Mouse (Mus musculus): ENCODE measurements around the gene Bag6. TPM values are rescaled to one million over a fixed set of nuclear protein-coding genes. Genes with fewer than 3 reads are reported as not detected.

The Bag6 gene
- polyA plus RNA-seq, 1 experiment from 2014 or later, result 75.0 TPM

DNA sequence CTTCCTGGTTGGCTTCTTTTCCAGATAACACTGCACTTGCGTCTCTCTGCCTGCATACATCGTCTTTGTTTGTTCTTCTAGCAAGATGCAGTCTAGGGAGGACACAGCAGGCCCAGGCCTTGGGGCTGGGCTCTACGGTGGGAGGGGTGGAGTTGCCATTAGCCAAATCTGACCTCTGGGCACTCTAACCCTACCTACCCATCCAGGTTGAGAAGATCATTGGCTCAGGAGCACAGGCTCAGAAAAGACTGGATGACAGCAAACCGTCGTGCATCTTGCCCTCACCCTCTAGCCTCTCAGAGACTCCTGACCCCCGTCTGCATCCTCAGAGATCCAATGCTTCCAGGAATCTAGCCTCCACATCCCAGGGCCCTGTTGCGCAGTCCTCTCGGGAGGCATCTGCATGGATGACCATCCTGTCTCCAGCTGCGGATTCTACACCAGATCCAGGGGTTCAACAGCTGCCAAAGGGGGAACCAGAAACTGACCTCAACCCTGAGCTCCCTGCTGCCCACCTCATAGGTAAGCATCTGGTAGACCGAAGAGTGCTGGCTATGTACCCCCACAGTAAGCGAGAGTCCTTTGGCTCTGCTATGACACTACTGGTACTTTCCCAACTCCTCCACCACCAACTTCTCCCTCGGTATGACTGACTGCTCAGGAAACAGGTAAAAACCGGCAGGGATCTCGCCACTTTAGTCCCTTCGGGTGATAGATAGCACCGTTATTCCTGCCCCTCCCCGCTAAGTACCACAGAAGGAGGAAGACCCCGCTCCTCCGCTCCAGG lies 60.1 kb downstream of the Bag6 start:
- peaks cover 52% of the 10 kb centered on the region for H3K27me3 ChIP-seq
- peak; percentile 40; the same call in 1 of the 2 replicates for ATAC-seq (ENCODE audit: low read depth)
- no peak overlapping the region for H3K27ac ChIP-seq (replicated peaks)
- peak overlapping the region; percentile 60 for H3K9ac ChIP-seq
- H3K9me3 ChIP-seq, result no peaks in the 10 kb centered on the region
- H3K4me2 ChIP-seq, result peak overlapping the region; percentile 67
- peaks cover 19% of the 10 kb centered on the region for H3K4me1 ChIP-seq (replicated peaks)
- H3K36me3 ChIP-seq, result no peaks in the 10 kb centered on the region
- peak overlapping the region; percentile 37 for H3K4me3 ChIP-seq
- 44% methylated on average over 19 of the region's 19 CpGs for WGBS

DNA sequence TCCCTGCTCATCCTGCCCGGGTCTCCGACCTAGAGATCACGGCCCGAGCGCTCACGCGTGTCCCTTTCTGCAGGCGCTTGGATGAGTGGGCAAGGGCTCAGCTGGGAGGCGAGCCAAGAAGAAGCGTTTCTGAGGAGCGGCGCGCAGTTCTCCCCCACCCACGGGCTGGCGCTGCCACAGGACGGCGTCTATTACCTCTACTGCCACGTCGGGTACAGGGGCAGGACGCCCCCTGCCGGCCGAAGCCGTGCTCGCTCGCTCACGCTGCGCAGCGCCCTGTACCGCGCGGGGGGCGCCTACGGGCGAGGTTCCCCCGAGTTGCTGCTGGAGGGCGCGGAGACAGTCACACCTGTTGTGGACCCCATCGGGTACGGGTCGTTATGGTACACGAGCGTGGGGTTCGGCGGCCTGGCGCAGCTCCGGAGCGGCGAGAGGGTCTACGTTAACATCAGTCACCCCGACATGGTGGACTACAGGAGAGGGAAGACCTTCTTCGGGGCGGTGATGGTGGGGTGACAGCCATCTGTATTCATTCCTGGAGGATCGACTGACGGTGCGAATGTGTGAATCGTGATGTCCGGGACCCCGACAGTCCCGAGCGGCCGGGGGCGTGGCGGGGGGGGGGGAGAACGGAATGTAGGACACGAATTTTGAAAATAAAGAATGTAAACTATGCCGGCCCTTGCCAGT lies 60.8 kb downstream of the Bag6 start:
- peaks cover 19% of the 10 kb centered on the region for H3K4me1 ChIP-seq (replicated peaks)
- H3K4me2 ChIP-seq, result peak overlapping the region; percentile 67
- peak overlapping the region; percentile 37 for H3K4me3 ChIP-seq
- peaks cover 59% of the 10 kb centered on the region for H3K27me3 ChIP-seq
- ATAC-seq (ENCODE audit: low read depth), result peak; percentile 74
- no peaks in the 10 kb centered on the region for H3K36me3 ChIP-seq
- H3K9ac ChIP-seq, result peak overlapping the region; percentile 60
- 1% methylated on average over 65 of the region's 66 CpGs for WGBS
- no peak overlapping the region for H3K27ac ChIP-seq (replicated peaks)
- H3K9me3 ChIP-seq, result no peaks in the 10 kb centered on the region

DNA sequence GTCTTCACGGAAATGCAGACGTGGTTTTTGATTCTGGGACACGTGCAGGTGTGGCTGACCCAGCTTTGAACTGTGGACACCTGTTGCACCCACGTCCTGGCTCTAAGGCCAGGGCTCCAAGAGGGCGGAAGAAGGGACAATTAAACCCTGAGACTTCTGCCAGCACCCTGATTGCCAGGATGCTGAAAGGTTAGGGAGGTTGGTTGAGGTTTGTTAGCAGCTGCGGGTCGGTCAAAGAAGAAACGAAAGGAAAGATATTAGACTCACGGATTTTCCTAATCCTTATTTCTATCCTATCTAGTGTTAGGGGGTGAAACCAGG lies 61.3 kb downstream of the Bag6 start:
- Histone ChIP-seq H3K27ac (replicated peaks) (no peak overlapping the region), H3K9ac (peak overlapping the region; percentile 60; the same call in 1 of the 2 replicates), H3K36me3 (no peaks in the 10 kb centered on the region), H3K4me3 (peak overlapping the region; percentile 37), H3K4me1 (replicated peaks) (peaks cover 19% of the 10 kb centered on the region), H3K27me3 (peaks cover 64% of the 10 kb centered on the region), H3K4me2 (peak overlapping the region; percentile 67), H3K9me3 (no peaks in the 10 kb centered on the region)
- no peak for ATAC-seq (ENCODE audit: low read depth)
- WGBS, result 33% methylated on average over 9 of the region's 9 CpGs

Small RNAs within 50 kb of the gene (microRNA-seq; reads per million reads assigned to microRNA genes)
- gene Mir6973a, result not detected

Other genes with a start within 250 kb of the Bag6 start
- 0.99 and 2.1 TPM in 2 replicates for gene C2, start 236.9 kb upstream of the Bag6 start, polyA plus RNA-seq (2015; fragmentation: Nextera tagmentation; extraction: Ambion mirVana)
- 86.8 and 88.7 TPM in 2 replicates for gene Ehmt2, start 236.7 kb upstream of the Bag6 start, polyA plus RNA-seq (2015; fragmentation: Nextera tagmentation; extraction: Ambion mirVana)
- not detected in 2 replicates for gene Slc44a4, start 220.7 kb upstream of the Bag6 start, polyA plus RNA-seq (2015; fragmentation: Nextera tagmentation; extraction: Ambion mirVana)
- gene Neu1, start 203.9 kb upstream of the Bag6 start, polyA plus RNA-seq (2015; fragmentation: Nextera tagmentation; extraction: Ambion mirVana), result 30.2 and 30.6 TPM in 2 replicates
- 0.38 and 0.47 TPM in 2 replicates for gene Hspa1b, start 175.9 kb upstream of the Bag6 start, polyA plus RNA-seq (2015; fragmentation: Nextera tagmentation; extraction: Ambion mirVana)
- not detected in 2 replicates for gene Gm20481, start 165.3 kb upstream of the Bag6 start, polyA plus RNA-seq (2015; fragmentation: Nextera tagmentation; extraction: Ambion mirVana)
- 6.0 and 6.3 TPM in 2 replicates for gene Hspa1a, start 163.0 kb upstream of the Bag6 start, polyA plus RNA-seq (2015; fragmentation: Nextera tagmentation; extraction: Ambion mirVana)
- gene Hspa1l, start 162.5 kb upstream of the Bag6 start, polyA plus RNA-seq (2015; fragmentation: Nextera tagmentation; extraction: Ambion mirVana), result 1.5 and 2.2 TPM in 2 replicates
- gene Lsm2, start 153.3 kb upstream of the Bag6 start, polyA plus RNA-seq (2015; fragmentation: Nextera tagmentation; extraction: Ambion mirVana), result 99.4 and 99.8 TPM in 2 replicates
- 57.9 and 58.2 TPM in 2 replicates for gene Vars, start 134.2 kb upstream of the Bag6 start, polyA plus RNA-seq (2015; fragmentation: Nextera tagmentation; extraction: Ambion mirVana)
- gene Vwa7, start 118.6 kb upstream of the Bag6 start, polyA plus RNA-seq (2015; fragmentation: Nextera tagmentation; extraction: Ambion mirVana), result 0.17 and 0.18 TPM in 2 replicates
- gene Sapcd1, start 107.2 kb upstream of the Bag6 start, polyA plus RNA-seq (2015; fragmentation: Nextera tagmentation; extraction: Ambion mirVana), result 2.5 and 2.6 TPM in 2 replicates
- 2.8 and 3.1 TPM in 2 replicates for gene Msh5, start 88.4 kb upstream of the Bag6 start, polyA plus RNA-seq (2015; fragmentation: Nextera tagmentation; extraction: Ambion mirVana)
- 132 and 145 TPM in 2 replicates for gene Clic1, start 85.2 kb upstream of the Bag6 start, polyA plus RNA-seq (2015; fragmentation: Nextera tagmentation; extraction: Ambion mirVana)
- gene Ddah2, start 76.1 kb upstream of the Bag6 start, polyA plus RNA-seq (2015; fragmentation: Nextera tagmentation; extraction: Ambion mirVana), result 417 and 431 TPM in 2 replicates
- 0.54 TPM in 1 of 2 replicates, not detected in the other for gene Ly6g6c, start 69.8 kb upstream of the Bag6 start, polyA plus RNA-seq (2015; fragmentation: Nextera tagmentation; extraction: Ambion mirVana)
- 0.28 and 0.38 TPM in 2 replicates for gene Mpig6b, start 69.0 kb upstream of the Bag6 start, polyA plus RNA-seq (2015; fragmentation: Nextera tagmentation; extraction: Ambion mirVana)
- gene Ly6g6e, start 58.3 kb upstream of the Bag6 start, polyA plus RNA-seq (2015; fragmentation: Nextera tagmentation; extraction: Ambion mirVana), result 0.46 and 0.55 TPM in 2 replicates
- gene Ly6g6d, start 57.1 kb upstream of the Bag6 start, polyA plus RNA-seq (2015; fragmentation: Nextera tagmentation; extraction: Ambion mirVana), result 0.95 and 1.8 TPM in 2 replicates
- gene Ly6g6f, start 49.6 kb upstream of the Bag6 start, polyA plus RNA-seq (2015; fragmentation: Nextera tagmentation; extraction: Ambion mirVana), result 0.44 and 0.68 TPM in 2 replicates
- 98.2 and 104 TPM in 2 replicates for gene Abhd16a, start 45.9 kb upstream of the Bag6 start, polyA plus RNA-seq (2015; fragmentation: Nextera tagmentation; extraction: Ambion mirVana)
- not detected in 2 replicates for gene Ly6g5c, start 26.9 kb upstream of the Bag6 start, polyA plus RNA-seq (2015; fragmentation: Nextera tagmentation; extraction: Ambion mirVana)
- gene Ly6g5b, start 19.8 kb upstream of the Bag6 start, polyA plus RNA-seq (2015; fragmentation: Nextera tagmentation; extraction: Ambion mirVana), result 1.4 and 1.7 TPM in 2 replicates
- gene Gpank1, start 13.7 kb upstream of the Bag6 start, polyA plus RNA-seq (2015; fragmentation: Nextera tagmentation; extraction: Ambion mirVana), result 20.9 and 25.5 TPM in 2 replicates
- 333 and 339 TPM in 2 replicates for gene Csnk2b, start 13.1 kb upstream of the Bag6 start, polyA plus RNA-seq (2015; fragmentation: Nextera tagmentation; extraction: Ambion mirVana)
- 8.9 and 10.6 TPM in 2 replicates for gene D17H6S53E, start 8.8 kb upstream of the Bag6 start, polyA plus RNA-seq (2015; fragmentation: Nextera tagmentation; extraction: Ambion mirVana)
- 0.61 and 0.77 TPM in 2 replicates for gene Apom, start 3.1 kb upstream of the Bag6 start, polyA plus RNA-seq (2015; fragmentation: Nextera tagmentation; extraction: Ambion mirVana)
- gene Prrc2a, start 29.7 kb downstream of the Bag6 start, polyA plus RNA-seq (2015; fragmentation: Nextera tagmentation; extraction: Ambion mirVana), result 178 and 185 TPM in 2 replicates
- gene Aif1, start 40.9 kb downstream of the Bag6 start, polyA plus RNA-seq (2015; fragmentation: Nextera tagmentation; extraction: Ambion mirVana), result 11.4 and 12.7 TPM in 2 replicates
- gene Lst1, start 53.3 kb downstream of the Bag6 start, polyA plus RNA-seq (2015; fragmentation: Nextera tagmentation; extraction: Ambion mirVana), result 7.8 and 8.9 TPM in 2 replicates
- 0.22 and 0.58 TPM in 2 replicates for gene Ltb, start 59.3 kb downstream of the Bag6 start, polyA plus RNA-seq (2015; fragmentation: Nextera tagmentation; extraction: Ambion mirVana)
- 0.13 TPM in 1 of 2 replicates, not detected in the other for gene Tnf, start 66.8 kb downstream of the Bag6 start, polyA plus RNA-seq (2015; fragmentation: Nextera tagmentation; extraction: Ambion mirVana)
- 0.42 TPM in 1 of 2 replicates, not detected in the other for gene Lta, start 70.2 kb downstream of the Bag6 start, polyA plus RNA-seq (2015; fragmentation: Nextera tagmentation; extraction: Ambion mirVana)
- gene Gm16181, start 85.7 kb downstream of the Bag6 start, polyA plus RNA-seq (2015; fragmentation: Nextera tagmentation; extraction: Ambion mirVana), result 0.56 TPM in 1 of 2 replicates, not detected in the other
- gene Atp6v1g2, start 98.5 kb downstream of the Bag6 start, polyA plus RNA-seq (2015; fragmentation: Nextera tagmentation; extraction: Ambion mirVana), result 58.9 and 66.1 TPM in 2 replicates
- gene Nfkbil1, start 100.6 kb downstream of the Bag6 start, polyA plus RNA-seq (2015; fragmentation: Nextera tagmentation; extraction: Ambion mirVana), result 9.5 and 10.8 TPM in 2 replicates
- 385 and 402 TPM in 2 replicates for gene Ddx39b, start 106.6 kb downstream of the Bag6 start, polyA plus RNA-seq (2015; fragmentation: Nextera tagmentation; extraction: Ambion mirVana)
- gene H2-D1, start 127.6 kb downstream of the Bag6 start, polyA plus RNA-seq (2015; fragmentation: Nextera tagmentation; extraction: Ambion mirVana), result 70.5 and 79.1 TPM in 2 replicates
- 0.22 TPM in 1 of 2 replicates, not detected in the other for gene H2-Q1, start 185.2 kb downstream of the Bag6 start, polyA plus RNA-seq (2015; fragmentation: Nextera tagmentation; extraction: Ambion mirVana)
- gene H2-Q2, start 207.1 kb downstream of the Bag6 start, polyA plus RNA-seq (2015; fragmentation: Nextera tagmentation; extraction: Ambion mirVana), result 0.50 and 0.60 TPM in 2 replicates
- 1.0 and 1.4 TPM in 2 replicates for gene H2-Q4, start 244.4 kb downstream of the Bag6 start, polyA plus RNA-seq (2015; fragmentation: Nextera tagmentation; extraction: Ambion mirVana)